Mouse (Mus musculus): ENCODE measurements around the gene Eps8l3.

Eps8l3 gene

GRCm38 (mm10) chr3:107895720-107896569 lies 18.9 kb downstream of the Eps8l3 start, which contains the start of gene Gstm5:
Gstm5 (plus strand) TSS chr3:107895821.
- peak; percentile 58 for DNase-seq (ENCODE audit: low read depth, low spot score)

DNA sequence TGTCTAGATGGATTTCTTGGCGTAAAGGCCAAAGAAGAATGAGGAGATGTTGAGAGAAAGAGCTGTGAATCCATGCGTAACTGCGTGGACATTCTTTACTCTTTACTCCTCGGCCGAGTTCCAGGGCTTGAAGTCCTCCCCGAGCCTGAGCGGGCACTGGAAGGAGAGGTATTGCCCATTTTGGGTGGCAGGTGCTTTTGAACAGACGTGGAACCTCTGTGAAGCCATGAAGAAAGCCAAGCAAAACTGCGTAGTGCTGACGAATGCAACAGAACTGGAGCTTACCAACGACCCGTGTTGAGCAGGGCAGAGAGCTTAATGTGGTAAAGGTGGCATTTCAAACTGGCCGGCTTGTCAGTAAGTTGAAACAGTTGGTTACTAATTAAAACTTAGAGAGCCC lies 21.7 kb downstream of the Eps8l3 start:
- DNase-seq (ENCODE audit: low read depth, low spot score): no peak

DNA sequence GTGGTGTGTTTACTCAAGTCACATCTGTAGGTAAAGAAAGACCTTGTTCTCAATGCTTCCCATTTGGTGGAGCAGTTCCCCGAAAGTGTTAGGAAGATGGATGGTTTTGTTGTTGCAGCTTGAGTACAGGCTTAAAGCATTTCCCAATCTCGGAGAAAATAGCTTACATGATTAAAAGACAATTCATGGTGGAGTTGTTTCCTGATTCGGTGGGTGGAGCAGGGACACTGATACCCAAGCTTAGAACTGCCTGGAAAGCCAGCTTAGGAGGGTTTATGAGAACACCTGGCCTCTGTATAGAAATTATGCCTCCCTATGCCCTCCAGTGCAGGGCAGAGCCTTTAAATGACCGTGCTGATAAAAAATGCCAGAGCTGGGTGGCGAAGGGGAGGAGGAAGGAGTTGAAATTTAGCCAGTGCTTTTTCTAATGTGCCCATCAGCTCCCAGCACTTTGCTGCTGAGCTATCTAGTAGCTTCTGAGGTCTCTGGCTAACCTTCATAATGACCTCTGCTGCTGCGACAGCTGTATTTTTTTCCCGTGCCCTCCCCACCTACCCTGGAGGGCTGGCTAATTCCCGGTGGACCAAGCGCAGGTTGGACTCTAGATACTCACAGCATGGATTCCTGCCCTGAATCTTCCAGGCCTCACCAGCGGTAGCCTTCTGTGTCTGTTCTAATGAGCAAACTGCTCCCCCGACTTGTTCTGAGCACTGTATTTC lies 24.1 kb downstream of the Eps8l3 start:
- DNase-seq (ENCODE audit: low read depth, low spot score): no peak

- DNase-seq (ENCODE audit: low read depth, low spot score): no peak
Measured at GRCm38 (mm10) chr3:107905942-107906341, 28.9 kb downstream of the Eps8l3 start.

DNA sequence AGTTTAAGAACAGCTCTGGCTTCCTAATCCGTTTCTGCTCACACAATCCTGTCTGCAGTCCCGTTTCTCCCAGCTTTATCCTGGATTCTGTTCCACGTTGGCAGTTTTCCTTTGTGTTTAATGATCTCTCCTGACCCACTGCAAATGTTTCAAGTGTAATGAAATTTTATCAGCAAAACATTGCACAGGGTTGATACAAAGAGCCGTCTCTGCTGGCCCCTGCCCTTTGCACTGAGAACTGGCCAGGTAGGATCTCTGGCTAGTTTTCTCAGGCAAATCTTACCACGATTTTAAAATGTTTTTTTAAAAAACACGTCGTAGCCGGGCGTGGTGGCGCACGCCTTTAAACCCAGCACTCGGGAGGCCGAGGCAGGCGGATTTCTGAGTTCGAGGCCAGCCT lies 39.6 kb downstream of the Eps8l3 start:
- DNase-seq (ENCODE audit: low read depth, low spot score): no peak

- peak; percentile 19 for DNase-seq (ENCODE audit: low read depth, low spot score)
Measured at GRCm38 (mm10) chr3:107917097-107917496, 40.1 kb downstream of the Eps8l3 start.

DNA sequence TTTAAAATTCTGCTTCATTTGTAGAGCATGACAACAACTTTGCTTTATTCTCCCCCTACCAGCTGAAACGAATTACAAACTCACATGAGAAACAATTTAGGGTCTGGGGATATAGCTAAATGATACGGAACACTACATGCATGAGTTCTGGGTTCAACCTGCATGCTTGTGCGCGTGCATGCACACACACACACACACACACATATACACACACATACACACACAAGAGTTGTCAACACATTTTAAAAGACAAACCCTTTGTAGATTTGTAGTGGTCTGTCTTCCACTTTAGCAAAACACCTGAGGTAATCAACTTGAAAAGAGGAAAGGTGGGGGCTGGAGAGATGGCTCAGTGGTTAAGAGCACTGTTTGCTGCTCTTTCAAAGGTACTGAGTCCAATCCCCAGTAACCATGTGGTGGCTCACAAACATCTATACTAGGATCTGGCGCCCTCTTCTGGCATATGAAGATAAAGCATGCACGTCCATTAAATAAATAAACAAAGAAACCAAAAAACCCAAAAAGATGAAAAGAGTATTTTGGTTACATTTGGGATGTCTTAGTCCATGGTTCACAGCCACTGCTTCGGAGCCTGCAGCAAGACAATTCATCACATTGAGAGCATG lies 40.9 kb downstream of the Eps8l3 start:
- peak; percentile 73 for DNase-seq (ENCODE audit: low read depth, low spot score)

DNA sequence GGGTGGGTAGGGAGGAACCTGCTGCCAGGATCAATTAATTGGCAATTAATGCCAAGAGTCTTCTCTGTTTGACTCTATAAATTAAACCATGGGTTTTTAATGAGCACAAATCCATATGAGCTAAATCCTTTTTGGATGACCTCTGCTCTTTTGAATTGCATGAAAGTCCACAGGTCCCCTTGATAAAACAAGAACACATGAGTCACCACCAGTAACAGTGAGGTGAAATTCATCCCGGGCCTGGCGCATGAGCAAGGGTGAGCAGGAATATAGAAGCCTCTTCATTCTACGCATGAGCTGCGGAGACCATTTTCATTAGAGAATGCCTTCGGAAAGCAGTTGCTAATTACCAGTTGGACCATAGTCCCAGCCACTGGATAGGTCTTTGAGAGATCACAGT lies 43.3 kb downstream of the Eps8l3 start:
- no peak for DNase-seq (ENCODE audit: low read depth, low spot score)

DNA sequence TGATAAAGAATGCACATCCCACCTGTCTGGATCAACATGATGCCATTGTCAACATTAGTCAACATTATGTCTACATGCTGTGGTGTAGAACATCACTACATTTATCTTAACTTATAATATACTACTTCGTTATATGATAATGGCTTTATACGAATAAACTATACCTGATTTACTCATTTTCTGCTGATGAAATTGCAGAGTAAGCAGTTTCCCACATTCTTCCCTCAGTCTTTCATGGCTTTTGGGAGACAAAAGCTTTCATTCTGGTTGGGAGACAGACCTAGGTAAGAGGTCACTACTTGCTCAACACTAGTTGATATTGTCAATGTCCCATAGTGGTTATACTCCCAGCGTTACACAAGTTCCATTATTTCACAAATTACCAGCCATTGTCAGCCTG lies 48.3 kb downstream of the Eps8l3 start:
- no peak for DNase-seq (ENCODE audit: low read depth, low spot score)

DNA sequence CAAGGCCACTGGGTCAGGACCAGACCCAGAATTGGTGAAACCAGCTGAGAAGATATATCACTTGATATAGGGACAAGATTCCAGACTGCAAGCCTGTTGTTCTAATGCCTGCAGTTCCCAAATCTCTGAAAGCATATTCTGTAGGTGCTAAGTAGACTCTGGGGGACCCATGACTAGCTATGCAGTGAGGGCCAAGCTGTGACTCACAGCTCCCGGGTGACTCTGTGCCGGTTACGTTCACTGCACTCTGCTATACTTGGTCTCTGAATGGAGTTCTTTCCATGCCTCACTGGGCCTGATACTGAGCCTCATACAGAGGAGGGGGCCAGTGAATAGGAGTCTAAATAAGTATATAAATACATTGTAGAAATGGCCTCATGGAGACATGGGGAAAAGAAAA lies 50.8 kb downstream of the Eps8l3 start:
- no peak for DNase-seq (ENCODE audit: low read depth, low spot score)

- DNase-seq (ENCODE audit: low read depth, low spot score): no peak
Measured at GRCm38 (mm10) chr3:107928691-107929090, 51.7 kb downstream of the Eps8l3 start.

DNA sequence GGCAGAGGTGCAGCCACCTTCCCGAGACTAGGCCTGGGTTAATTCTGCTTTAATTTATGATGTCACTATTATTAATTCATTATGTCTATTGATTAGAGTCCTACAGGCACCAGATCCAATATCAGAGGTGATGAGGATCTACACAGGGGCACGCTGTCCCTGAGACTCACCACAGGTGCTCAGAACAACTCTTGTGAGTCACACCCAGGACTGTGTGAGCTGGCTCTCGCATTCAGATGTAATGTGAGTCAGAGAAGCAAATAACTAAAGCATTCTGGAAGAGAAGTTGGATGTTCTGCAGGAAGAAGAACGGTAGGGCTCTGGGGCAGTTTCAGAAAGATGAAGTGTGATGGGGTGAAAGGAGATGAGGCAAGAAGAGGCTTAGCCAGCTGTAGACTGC lies 52.2 kb downstream of the Eps8l3 start:
- no peak for DNase-seq (ENCODE audit: low read depth, low spot score)

DNA sequence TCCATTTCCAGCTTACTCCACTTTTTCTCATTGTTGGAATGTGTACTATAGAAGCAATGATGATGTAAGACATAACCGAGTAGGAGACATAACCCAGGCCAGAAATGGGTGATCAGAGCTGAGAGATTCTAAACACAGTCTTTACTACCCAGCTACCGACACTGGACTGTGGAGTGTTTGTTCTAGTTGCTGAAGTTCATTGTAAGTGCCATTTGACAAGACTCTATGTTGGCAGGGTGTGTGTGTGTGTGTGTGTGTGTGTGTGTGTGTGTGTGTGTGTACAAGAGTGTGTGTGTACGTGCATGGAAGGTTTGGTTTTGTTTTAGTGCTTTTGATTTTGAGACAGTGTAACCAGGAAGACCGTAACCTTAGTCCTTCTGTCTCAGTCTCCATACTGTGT lies 52.7 kb downstream of the Eps8l3 start:
- DNase-seq (ENCODE audit: low read depth, low spot score): no peak

DNA sequence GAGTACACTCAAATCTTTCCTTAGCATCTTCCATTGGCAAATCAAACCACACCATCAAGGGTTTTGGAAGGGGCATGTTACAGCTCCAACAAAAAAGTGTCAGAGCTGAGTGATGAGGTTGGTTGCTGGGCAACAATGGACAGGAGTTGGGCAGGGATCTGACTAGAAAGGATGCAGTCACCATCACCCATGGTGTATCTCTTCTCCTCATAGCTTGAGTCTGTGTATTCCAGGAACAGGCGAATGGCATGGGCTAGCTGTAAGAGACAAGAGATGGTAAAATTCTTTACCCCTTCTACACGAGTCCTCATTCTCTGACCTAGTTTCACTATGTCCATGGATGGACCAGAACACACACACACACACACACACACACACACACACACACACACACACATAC lies 54.1 kb downstream of the Eps8l3 start:
- no peak for DNase-seq (ENCODE audit: low read depth, low spot score)

GRCm38 (mm10) chr3:107931670-107932069 lies 54.6 kb downstream of the Eps8l3 start, which contains the start of gene Gstm7:
Gstm7 (minus strand) TSS chr3:107931817.
- DNase-seq (ENCODE audit: low read depth, low spot score): peak; percentile 98

GRCm38 (mm10) chr3:107932128-107932527 lies 55.1 kb downstream of the Eps8l3 start:
- no peak for DNase-seq (ENCODE audit: low read depth, low spot score)

DNA sequence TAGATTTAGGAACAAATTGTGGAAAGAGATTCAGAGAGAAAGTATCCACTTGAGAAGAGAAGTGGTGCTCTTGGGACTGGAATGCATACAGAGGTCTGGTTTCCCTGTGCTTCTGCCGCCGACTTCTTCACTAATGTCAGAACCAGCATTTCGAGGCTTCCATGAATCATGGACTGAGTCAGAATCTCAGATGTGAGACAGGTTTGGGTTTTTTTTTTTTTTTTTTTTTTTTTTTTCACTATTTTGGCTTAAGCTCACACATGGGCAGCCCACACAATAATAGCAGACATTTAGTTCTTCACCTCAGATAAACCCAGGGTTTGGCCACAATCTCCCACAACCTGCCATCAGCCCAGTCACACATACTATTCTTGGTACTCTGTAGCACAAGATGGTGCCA lies 58.2 kb downstream of the Eps8l3 start:
- no peak for DNase-seq (ENCODE audit: low read depth, low spot score)

GRCm38 (mm10) chr3:107935888-107936287 lies 58.9 kb downstream of the Eps8l3 start:
- no peak for DNase-seq (ENCODE audit: low read depth, low spot score)

- peak; percentile 66 for DNase-seq (ENCODE audit: low read depth, low spot score)
Measured at GRCm38 (mm10) chr3:107939403-107939802, 62.4 kb downstream of the Eps8l3 start.

GRCm38 (mm10) chr3:107939830-107940229 lies 62.8 kb downstream of the Eps8l3 start:
- no peak for DNase-seq (ENCODE audit: low read depth, low spot score)

DNA sequence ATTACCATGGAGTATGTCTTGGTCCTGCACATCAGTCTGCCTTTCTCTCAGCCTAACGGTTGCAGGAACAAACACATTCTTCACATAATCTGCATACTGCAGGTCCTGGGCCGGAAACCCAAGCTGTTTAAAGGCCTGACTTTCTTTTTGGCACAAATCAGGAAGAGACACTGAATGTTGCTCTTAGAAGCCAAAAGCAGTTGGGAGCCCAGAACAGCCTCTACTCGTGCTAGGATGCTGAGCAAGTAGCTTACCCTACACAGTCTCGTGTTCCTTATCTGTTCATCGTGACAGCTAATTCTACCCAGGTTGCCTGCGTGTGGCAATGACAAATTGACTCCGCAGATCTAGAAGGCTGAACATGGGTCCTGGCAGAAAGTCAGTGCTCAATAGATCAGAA lies 63.5 kb downstream of the Eps8l3 start:
- DNase-seq (ENCODE audit: low read depth, low spot score): no peak

DNA sequence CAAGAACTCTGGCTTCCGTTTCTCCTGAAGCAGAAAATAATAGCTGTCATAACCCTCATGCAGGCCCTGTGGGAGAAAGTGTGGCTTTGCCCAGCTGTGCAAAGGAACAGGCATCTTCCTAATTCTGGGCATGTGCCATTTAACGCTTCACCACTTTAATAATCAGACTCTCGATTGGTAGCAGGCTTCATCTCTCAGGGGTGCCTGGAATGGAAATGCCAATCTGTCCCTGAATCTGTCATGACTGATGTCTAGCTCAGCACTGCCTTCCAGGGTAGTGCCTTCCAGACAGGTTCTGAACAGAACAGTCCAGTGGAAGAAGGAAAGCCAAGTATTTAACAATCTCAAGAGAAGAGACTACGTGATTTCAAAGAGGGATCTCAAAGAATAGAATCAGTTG lies 64.2 kb downstream of the Eps8l3 start:
- DNase-seq (ENCODE audit: low read depth, low spot score): no peak

Measured in ES-CJ7 (cell line).